Mouse (Mus musculus) T-cell, adult 2 months (primary cell): Measurements from ENCODE around the gene Col4a4.

Experiments
- DNase-seq: peaks from one replicate; pipeline ENCODE4 v3.0.0; 2022; ENCODE audit warnings: low spot score

The Col4a4 gene

DNA sequence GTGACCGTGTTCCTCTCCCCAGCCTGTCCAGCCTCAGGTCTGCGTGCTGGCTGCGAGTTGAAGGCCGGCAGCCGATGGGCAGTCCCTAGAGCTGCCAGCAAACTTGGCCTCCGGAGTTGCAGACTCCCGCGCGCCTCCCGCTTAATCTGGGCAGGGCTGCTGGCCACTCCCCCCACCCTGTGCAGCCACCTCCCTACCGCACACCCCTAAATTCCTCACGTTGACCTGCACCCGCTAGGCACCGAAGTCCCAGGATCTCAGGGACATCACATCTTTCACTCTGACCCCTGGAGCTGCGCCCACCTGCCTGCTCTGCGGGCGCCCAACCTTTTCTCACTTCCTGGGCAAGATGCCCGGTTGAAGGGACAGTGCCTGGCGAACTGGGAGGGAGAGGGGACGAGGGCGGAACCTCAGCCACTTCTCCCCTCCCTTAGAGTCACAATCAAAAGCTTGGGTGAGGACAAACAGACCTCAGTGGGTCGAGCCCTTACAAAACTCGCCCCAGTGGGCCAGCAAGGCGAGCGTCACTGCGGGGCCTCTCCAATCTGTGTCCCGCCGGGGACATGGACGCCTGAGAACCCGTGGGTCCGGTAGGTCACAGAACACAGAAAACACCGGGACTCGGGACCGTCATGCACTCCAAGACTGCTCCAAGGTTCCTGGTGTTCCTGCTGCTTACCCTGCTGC, at the start of gene Col4a4, which contains the start of gene Col4a3:
Gene Col4a4 (minus strand): TSS at position 137 of the 687 bp plus-strand sequence.
Gene Col4a3 (plus strand): TSS at position 209 of the 687 bp plus-strand sequence.
- no peak for DNase-seq

DNA sequence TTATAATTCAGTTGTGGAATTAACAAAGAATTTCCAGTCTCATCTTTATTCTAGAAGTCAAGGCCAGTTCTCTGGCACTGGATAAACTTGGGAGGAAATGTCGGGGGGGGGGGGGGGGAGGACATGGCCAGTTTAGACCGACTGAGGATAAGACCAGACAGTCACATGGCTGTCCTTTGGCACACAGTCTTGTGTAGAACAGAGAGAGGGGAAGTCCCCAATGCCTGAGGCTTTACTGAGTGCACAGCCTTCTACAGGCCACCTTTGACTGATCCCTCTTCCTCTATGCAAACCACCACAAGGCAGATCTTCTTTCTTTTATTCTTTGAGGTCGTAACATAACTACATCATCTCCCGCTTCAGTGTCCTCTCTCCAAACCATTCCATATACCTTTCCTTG, 49.7 kb upstream of the Col4a4 start:
- no peak for DNase-seq

DNA sequence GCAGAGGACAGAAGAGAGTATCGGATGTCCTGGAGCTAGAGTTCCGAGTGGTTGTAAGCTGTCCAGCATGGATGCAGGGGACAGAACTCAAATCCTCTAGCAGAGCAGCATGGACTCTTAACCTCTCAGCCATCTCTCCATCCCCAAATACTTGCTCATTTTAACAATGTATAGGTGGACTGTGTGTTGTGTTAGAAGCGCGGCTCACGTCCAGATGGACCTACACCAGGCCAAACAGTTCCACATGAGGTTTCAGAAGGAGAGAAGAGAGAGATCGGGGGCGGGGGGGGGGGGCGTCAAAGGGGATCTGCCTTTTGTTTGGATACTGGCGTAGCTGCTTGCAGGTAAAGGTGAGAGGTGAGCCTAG, 48.6 kb upstream of the Col4a4 start:
- no peak for DNase-seq

DNA sequence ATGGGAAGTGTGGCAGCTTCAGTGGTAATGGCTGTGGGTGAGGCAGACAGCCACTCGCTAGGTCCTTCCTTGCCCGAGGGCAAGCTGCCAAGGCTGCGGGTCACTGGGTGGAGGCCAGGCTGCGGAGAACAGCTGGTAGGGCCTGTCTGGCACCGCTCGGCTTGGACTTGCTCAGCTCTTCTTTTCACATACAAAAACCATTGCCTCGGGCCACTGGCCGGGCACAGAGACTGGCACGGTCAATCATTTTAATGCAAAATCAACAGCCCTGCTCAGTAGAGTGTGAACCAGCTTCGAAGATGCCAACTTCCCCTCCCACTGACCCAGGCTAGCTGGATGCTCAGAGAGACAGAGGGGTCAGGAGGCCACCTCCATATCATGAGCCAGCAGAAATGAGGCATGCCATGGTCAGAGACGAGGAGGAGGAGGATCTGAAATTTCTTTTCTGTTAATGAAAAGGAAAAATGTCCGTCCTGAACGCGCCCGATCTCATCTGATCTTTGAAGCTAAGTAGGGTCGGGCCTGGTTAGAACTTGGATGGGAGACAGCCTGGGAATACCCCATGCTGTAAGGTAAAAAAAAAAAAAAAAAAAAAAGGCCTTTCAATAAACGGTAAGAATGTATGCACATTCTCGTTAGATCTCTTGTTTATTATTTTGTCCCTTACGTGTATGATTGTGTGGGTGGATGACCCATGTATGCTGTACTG, 48.0 kb upstream of the Col4a4 start:
- no peak for DNase-seq

DNA sequence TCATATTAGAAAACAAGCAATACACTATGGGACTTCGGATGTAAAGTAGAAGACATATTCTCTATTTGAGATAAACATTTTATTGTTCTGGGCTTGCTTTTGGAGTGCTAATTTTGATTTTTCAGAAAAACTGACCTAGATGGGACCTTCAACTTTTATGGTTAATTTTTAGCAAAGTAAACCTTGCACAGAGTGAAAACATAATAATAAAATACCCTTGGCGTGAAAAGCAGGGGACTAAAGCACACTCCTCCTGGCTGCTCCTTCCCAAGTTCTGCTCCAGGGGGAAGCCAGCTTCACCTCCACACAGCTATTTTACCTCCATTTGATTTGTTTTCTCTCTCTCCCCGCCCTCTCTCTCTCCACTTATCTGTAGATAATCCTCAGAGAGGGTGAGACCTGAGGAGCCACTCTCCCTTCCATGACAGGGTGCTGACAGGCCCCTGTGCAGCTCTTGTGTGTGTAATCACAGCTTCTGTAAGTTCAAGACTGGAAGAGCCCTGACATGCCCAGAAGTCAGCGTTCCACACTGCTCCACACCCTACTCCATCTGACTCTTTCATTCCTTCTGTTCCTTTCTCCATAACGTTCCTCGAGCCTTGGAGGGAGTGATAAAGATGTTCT, 44.6 kb upstream of the Col4a4 start:
- no peak for DNase-seq

DNA sequence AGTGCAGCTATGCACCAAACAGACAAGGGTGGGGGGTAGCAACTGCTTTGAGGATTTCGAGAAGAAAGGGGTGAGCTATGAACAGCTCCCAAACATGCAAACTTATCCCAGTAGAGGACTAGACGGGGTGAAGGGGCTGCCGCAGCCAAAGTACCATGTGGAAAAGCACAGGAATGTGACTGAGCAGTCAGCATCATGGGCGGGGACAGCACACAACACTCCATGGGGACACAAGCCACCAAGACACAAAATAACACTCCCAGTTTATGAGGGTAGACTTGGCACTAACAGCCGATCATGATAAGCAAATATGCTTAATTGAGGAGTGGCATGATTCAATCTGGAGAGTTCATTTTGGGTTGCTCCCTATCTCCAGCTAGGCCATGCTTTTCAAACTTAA, 42.8 kb upstream of the Col4a4 start:
- DNase-seq, result no peak

DNA sequence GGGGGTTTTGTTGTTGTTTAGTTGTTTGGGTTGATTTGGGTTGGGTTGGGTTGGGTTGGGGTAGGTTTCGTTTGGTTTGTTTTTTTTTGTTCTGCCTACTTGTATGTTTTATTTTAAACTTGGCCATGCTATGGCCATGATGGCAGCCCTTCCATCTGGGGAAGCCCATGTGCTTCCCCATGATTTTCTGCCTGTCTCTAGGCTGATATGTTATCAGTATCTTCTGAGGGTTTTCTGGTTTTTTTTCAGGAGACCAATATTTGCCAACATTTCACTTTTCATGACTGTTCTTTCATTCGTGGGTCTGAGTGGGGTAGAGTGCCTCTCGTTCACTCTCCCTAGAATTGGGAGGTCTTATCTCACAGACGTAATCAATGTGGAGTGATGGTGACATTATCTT, 41.0 kb upstream of the Col4a4 start:
- no peak for DNase-seq

DNA sequence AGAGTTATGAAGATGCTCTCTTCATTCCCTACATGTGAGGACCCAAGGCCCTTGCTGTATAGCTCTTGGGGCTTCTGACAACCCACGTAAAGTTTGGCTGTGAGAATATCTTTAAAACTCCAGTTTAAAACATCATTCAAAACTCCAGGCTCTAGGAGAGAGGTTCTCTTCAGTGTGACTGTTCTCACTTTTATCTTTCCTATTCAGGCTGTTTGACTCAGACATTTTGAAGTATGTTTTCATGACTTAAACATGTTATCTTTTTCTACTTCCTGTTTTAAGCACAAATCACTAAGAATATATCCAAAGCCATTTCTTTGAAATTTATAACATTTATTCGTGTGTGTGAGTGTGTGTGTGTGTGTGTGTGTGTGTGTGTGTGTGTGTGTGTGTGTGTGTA, 38.8 kb upstream of the Col4a4 start:
- DNase-seq, result no peak

DNA sequence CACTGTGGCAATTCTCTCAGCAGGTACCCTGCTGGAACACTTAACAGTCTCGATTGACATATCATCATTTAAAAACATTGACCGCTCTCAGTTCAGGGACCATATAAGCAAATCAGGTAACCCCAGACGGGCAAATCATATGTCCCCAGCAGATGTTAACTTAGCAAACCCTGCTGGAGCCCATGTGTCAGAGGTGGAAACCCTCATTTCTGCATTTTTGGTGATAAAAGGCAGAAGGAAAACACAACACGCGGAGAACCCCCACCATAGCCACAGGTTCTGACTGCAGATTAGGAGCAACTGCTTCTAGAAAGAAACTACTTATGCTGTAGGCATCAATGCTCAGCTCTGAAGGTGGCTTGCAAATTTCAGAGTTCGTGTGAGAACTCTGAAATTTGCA, 38.3 kb upstream of the Col4a4 start:
- DNase-seq, result no peak

DNA sequence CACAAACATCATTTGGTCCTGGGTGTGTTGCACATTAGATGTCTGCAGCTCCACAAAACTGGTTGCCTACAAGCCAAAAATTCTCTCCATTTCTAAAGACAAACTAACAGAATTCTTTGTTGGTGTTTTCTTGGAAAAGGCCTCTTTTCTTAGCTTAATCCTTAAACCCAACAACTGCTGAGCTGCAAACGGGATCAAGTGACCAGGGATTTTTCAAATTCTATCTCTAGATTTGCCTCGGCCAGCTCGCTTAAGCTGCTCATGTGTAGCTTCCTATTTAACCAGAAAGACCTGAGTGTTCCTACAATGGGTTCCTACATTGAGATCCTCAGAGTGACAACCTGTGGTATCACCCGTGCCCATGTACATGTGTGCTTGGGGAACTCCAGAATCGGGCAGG, 33.3 kb upstream of the Col4a4 start:
- DNase-seq, result no peak

DNA sequence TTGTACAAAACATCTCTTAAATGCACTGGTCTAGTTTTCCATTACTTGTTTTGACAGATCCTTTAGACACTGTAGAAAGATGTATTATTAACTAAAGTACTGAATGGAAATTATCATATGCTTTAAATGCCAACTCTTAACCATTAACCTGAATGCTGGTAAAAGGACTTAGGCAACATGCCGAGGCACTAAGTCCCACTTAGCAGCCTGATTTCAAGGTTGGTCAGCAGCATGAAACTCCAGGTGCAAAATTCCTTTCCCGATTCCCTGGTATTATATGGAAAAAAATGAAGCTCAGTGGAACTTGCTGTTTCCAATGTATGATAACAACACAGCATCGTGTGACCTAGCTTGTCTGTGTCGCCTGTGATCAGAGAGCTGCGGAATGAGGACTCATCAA, 31.9 kb upstream of the Col4a4 start:
- no peak for DNase-seq

DNA sequence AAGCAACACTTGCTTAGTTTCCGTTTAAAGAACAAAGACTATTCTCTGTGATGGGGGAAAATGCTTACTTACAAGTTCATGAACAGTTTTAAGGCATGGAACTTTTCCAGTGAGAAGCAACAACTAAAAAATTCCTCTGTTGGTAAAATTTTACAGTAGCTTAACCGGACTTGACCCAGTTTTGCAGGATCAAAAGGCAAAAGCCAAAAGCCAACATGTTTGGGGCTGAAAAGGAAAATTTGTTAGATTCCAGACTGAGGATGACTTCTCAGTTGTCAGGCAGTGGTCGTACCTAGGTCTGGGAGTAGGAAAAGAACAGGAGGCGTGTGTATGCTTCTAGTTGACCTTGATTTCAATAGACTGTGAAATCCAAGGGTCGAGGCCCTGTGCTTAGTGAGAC, 31.4 kb upstream of the Col4a4 start:
- DNase-seq, result no peak

DNA sequence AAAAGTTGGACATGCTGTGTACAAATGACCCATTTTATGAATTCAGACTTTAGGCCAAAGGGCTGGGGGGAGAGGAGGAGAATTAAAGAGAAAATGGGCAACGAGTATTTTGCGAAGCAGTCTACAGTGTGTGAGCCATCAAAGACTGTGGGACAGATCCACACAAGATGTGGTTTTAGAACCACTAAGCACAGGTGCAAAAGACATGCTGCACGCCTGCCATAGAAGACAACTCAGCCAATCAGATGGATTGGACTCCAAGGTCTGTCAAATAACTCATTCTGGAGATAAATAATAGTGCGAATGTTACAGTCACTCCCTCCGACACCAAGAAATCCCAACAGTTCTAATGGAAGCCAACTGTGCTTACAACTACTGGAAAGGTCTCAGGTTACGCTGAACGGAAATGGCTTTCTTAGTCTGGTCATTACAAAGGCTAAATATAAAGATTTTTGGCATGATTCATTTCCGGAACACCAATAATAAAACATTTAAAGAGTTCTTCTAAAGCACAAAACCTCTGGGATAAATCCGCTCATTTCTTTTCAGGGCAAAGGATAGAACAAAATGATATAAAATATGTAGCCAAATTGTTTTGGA, 25.5 kb upstream of the Col4a4 start:
- no peak for DNase-seq

DNA sequence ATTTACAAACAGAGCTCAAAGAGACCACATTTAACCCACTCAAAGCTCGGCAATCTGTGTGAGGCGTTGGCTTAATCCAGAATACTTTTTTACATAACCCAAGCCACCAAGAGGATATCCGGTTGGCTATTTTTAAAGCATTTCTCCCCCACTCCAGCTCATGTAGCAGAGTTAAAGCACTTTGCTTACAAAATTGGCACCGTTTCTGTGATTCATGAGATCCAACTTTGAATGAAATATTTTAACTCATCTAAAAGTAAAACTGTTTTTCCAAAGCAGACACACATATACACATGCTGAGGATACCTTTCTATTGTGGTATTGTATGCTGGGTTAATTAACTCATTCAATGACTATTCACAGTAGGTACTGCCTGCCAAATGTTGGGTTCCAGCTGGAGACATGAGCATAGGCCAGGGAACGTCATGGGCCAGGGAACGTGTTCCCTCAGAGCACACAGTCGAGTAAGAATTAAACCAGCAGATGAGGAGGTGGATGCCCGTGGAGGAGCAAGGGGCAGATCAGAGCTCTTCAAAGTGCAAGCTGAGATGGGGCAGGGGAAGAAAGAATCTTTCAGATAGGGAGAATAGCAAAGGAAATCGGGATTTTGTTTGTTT, 22.1 kb upstream of the Col4a4 start:
- DNase-seq, result no peak

DNA sequence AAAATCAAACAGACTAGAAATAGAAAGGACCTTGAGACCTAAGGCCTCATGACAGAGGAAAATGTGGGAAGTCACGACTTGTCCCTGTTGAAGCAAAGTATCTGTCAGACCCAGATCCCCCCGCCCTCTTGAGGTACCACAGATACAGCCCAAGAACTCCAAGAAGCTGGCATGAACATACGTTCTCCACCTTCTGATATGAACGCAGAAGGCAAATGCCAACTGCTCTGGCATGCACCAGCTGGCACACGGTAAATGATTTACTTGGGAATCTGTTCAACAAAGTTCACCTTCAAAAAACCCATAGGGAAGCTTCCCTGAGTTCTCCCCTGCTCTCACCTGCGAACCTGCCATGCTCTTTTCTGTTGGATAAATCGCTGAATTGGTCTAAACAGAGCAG, 19.2 kb upstream of the Col4a4 start:
- no peak for DNase-seq

DNA sequence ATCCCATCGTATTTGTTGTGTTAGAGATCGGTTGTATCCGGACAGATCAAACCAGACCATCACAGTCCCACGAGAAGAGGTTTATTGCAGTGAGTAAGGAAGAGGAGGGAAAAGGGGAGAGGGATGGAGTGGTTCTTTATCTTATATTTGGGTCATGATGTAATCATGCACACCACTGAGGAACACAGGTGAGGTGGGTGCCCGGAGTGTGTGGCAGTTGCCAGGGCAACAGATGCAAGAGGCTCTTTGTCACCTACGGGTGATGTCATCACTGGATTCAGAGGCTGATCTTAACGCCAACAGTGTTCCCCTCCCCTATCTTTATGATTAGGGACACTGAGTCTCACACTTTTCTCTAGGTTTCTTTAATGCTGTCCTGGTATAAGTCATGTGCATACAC, 18.7 kb upstream of the Col4a4 start:
- no peak for DNase-seq

DNA sequence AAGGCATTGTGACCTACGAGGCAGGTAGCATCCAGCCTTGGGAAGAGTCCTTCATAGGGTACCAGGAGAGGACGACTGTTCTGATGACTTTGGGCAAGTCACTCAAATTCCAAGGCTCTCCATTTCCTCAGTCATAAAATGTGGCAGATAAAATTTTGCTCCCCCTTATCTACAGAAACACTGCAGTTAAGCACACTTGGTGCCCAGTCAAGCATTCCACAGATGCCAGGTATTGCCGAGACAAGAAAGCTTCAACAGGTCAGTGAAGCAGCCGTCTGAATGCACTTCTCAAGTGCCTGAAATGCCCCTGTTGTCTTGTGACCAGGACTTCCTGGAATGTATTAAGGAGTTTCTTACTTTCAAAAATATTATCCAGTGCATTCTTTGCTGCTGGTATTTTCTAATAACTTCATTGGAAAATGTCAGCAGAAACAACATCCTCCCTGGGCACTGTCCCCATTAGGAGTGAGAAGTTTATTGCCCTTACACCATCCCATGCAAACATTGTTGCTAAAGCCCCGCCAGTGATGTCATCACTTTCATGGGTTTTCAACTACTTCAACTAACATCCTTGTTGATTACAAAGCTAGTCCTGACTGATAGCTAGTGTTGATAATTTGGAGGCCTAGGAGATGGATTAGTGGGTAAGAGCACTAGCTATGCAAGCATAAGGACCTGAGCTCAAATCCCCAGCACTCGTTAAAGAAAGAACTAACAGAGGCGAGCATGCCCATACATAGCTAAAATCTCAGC, 16.7 kb upstream of the Col4a4 start:
- DNase-seq, result no peak

DNA sequence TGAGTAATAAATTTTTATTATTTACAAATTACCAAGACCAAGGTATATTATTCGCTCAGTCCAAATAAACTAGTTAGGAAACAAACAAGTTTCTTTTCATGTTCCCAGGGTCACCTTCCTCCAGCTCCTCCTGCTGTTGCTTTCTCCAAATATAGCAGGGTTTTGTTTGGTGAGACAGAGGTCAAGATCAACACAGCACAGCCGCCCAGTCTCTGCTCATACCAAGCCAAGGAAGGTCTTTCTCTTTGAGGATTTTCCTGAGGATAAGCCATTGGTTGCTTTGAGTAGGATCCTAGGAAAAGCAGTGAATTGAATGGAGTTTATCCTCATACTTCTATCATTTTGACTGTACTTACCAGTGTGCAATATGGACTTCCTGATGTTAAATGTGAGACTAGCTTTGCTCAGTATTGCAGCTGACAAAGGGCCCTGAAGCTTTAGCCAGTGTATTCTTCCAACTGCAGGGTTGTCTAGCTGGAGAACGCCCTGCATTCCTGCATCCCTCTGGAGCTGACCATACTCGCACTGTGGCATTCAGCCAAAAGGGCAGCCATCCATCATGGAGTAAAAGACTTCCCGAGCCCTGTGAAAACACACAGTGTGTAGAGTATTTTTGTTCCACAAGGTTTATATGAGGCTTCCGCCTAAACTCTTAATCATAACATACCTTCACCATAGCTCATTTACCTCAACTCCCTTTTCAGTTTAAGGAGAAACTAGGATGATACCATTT, 10.4 kb upstream of the Col4a4 start:
- DNase-seq, result no peak

DNA sequence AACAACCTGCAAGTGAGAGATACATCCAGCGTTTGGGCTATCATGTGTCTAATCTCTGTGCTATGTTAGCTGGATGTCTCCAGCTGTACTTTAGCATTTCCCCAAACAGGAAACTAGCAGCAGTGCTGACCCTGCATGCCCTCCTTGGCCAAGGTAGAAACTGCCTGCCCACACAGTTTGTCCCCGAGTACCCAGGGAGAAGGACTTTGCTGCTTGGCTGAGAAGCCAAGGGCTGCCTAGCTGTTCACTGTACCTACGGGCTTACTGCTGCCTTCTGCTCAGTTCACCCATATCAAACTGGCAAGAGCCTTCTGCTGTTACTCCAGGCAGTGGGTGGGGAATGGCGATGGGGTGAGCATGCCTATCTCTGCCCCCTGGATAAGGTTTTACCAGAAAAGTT, 3.6 kb upstream of the Col4a4 start:
- no peak for DNase-seq

DNA sequence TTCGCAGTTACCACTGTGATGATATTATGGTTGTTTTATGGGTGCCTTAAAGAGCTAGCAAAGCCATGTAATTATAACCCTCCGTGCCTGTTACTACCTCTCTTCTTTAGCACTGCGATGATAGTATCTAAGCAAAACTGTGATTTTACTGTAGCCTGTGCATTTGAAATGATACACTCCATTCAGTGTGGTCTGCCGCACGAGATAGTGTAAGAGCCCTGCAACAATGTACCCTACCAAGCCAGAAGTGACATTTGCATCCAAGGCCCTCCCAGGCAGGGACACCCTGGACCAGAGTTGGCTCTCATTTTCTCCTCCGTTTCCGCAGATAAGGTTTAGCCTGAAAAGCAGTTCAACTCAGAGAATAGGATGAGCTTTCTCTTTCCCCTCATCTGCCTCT, 668 bp downstream of the Col4a4 start:
- DNase-seq, result no peak

DNA sequence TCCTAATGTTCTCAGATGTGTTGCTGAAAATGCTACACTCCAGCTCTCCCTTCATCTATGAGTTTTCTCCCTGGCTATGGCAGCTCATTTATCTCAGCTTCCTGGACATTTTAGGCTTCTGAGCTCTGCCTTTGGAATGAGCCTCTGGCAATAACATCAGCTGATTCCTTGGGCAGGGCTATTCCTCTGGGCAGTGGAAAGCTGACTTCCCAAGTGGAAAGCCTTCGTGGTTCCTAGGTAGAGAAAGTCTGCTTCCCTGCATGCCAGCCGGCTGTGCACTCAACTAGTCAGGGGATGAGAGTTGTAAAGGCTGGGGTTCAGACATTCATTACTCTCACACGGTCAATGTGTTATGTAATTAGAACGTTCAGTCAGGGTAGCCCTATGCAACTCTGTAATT, 8.3 kb downstream of the Col4a4 start:
- no peak for DNase-seq
